9 mouse cellular contexts compared by ENCODE assay signal in the genomic region with DNA sequence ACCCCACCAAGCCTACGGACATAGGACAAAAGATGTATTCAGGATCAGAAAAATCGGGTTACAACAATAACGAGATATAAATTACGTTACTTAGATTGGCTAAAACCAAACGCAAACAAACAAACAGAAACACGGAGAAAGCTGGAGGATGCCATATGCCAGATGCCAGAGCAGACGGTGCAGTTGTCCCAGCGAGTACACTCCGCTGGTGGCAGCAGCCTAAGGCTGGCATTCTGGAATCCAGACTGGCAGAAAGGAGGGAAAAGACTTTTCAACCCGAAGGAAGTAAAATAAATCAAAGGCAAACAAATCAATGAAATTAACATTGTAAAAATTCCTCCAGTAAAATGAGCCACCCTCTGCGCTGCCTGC. TPM values are rescaled to one million over a fixed set of nuclear protein-coding genes. Genes with fewer than 3 reads are reported as not detected.
A peak's percentile ranks its signal among the peaks of the same experiment; 100 is the strongest.
DNase-seq lines count a peak whose midpoint lies in the region; ATAC-seq and TF ChIP-seq lines count a peak whose summit lies in the region.
"Had no signal": no experiment of that assay in that cellular context is flagged by ENCODE, and none has a peak within 500 bp of the region (broad histone marks: within the 10 kb centered on the region; RNA-seq: fewer than 3 reads in every experiment).

No protein-coding gene starts in this region.

- no peak overlapping the region for H3K9ac ChIP-seq in heart, embryonic 15.5 days
- peak overlapping the region; percentile 49 for H3K9ac ChIP-seq in forebrain, postnatal 0 days
- peak overlapping the region; percentile 51; the same call in 1 of the 2 replicates for H3K9ac ChIP-seq in limb, embryonic 14.5 days (ENCODE audit: low read depth, low read length, severe bottlenecking)

- TF ChIP-seq POLR2A in brain, embryonic 14.5 days (IDR thresholded peaks at IDR 0.05; ENCODE audit: borderline replicate concordance, extremely low read depth, insufficient read depth, insufficient read length, poor library complexity, severe bottlenecking) = no peak
- no peak for TF ChIP-seq POLR2A in limb, embryonic 14.5 days (IDR thresholded peaks at IDR 0.05; ENCODE audit: borderline replicate concordance, extremely low read depth, insufficient read depth, insufficient read length)

- ATAC-seq in heart, embryonic 15.5 days (replicated peaks; ENCODE audit: insufficient number of reproducible peaks, insufficient read depth, low FRiP score, low read depth) = no peak
- peak; percentile 78 for ATAC-seq in forebrain, postnatal 0 days
- ATAC-seq in limb, embryonic 14.5 days (ENCODE audit: low FRiP score, low read depth) = no peak

- TF ChIP-seq CTCF in brain, embryonic 14.5 days (IDR thresholded peaks at IDR 0.05; ENCODE audit: borderline replicate concordance, extremely low read depth, insufficient read depth, insufficient read length) = no peak
- TF ChIP-seq CTCF in forebrain, postnatal 0 days (IDR thresholded peaks at IDR 0.05; ENCODE audit: low read depth) = no peak

- H3K27me3 ChIP-seq in heart, embryonic 15.5 days = peaks cover 12% of the 10 kb centered on the region; the same call in 1 of the 2 replicates
- no peaks in the 10 kb centered on the region for H3K27me3 ChIP-seq in forebrain, postnatal 0 days (ENCODE audit: insufficient read depth, low read length)
- H3K27me3 ChIP-seq in limb, embryonic 14.5 days (ENCODE audit: control insufficient read depth, insufficient read depth, low read length) = no peaks in the 10 kb centered on the region

- no peaks in the 10 kb centered on the region for H3K9me3 ChIP-seq in heart, embryonic 15.5 days (replicated peaks)
- H3K9me3 ChIP-seq in forebrain, postnatal 0 days (ENCODE audit: low read length) = no peaks in the 10 kb centered on the region
- no peaks in the 10 kb centered on the region for H3K9me3 ChIP-seq in limb, embryonic 14.5 days (ENCODE audit: control insufficient read depth, low read length)

- DNase-seq in heart, adult 11 months = no peak
- DNase-seq in brain, embryonic 14.5 days (ENCODE audit: low read depth) = peak; percentile 74
- peak; percentile 77 for DNase-seq in forebrain, postnatal 0 days
- no peak for DNase-seq in limb, embryonic 14.5 days (ENCODE audit: low spot score)
- DNase-seq in urinary bladder, postnatal 10 days (ENCODE audit: low spot score) = no peak
- DNase-seq in spleen, postnatal 36 days (ENCODE audit: low spot score in 2 of 2) = no peak
- no peak for DNase-seq in kidney, postnatal 14 days
- DNase-seq: kidney, postnatal 25 days had no signal

- H3K36me3 ChIP-seq in heart, embryonic 15.5 days = no peaks in the 10 kb centered on the region
- H3K36me3 ChIP-seq in forebrain, postnatal 0 days (ENCODE audit: insufficient read depth) = no peaks in the 10 kb centered on the region
- no peaks in the 10 kb centered on the region for H3K36me3 ChIP-seq in limb, embryonic 14.5 days (ENCODE audit: control insufficient read depth, insufficient read depth, low read length)

- WGBS in heart, embryonic 15.5 days = 24% methylated on average over 11 of the region's 11 CpGs
- 7% methylated on average over 11 of the region's 11 CpGs for WGBS in forebrain, postnatal 0 days
- WGBS in limb, embryonic 14.5 days = 10% methylated on average over 11 of the region's 11 CpGs

- peak overlapping the region; percentile 34 for H3K4me3 ChIP-seq in heart, embryonic 15.5 days
- peak overlapping the region; percentile 36 for H3K4me3 ChIP-seq in forebrain, postnatal 0 days (ENCODE audit: low read depth, low read length)
- peak overlapping the region; percentile 24 for H3K4me3 ChIP-seq in limb, embryonic 14.5 days (replicated peaks; ENCODE audit: low read length)

- H3K4me1 ChIP-seq in heart, embryonic 15.5 days (replicated peaks) = peaks cover 12% of the 10 kb centered on the region
- no peaks in the 10 kb centered on the region for H3K4me1 ChIP-seq in forebrain, postnatal 0 days (ENCODE audit: insufficient read depth)
- H3K4me1 ChIP-seq in limb, embryonic 14.5 days (ENCODE audit: control insufficient read depth, insufficient read depth, low read length) = peaks cover 9% of the 10 kb centered on the region

- peak overlapping the region; percentile 63 for H3K4me2 ChIP-seq in heart, embryonic 15.5 days
- H3K4me2 ChIP-seq in forebrain, postnatal 0 days (ENCODE audit: low read depth) = peak overlapping the region; percentile 74
- H3K4me2 ChIP-seq in limb, embryonic 14.5 days (replicated peaks; ENCODE audit: low read depth, low read length, severe bottlenecking) = peak overlapping the region; percentile 51

- H3K27ac ChIP-seq in heart, embryonic 15.5 days = no peak overlapping the region
- peak overlapping the region; percentile 64; the same call in 1 of the 2 replicates for H3K27ac ChIP-seq in forebrain, postnatal 0 days (ENCODE audit: low read depth, low read length)
- H3K27ac ChIP-seq in limb, embryonic 14.5 days (replicated peaks; ENCODE audit: low read depth, low read length) = no peak overlapping the region

RNA-seq across cellular contexts. Expression of a gene that starts 0.5 kb away (rescaled TPM):
- polyA plus RNA-seq in heart, embryonic 15.5 days (2015; fragmentation: Nextera tagmentation; extraction: Ambion mirVana) = not detected in 2 replicates
- polyA plus RNA-seq in brain, embryonic 14.5 days (2012; rRNA removed) = 1.2 and 2.1 TPM in 2 replicates
- total RNA-seq in forebrain, postnatal 0 days (2014; rRNA removed) = 3.3 TPM in 2 replicates
- polyA plus RNA-seq in forebrain, postnatal 0 days (2015; fragmentation: Nextera tagmentation; extraction: Ambion mirVana) = 0.25 and 0.50 TPM in 2 replicates
- 0.08 TPM in 1 of 2 replicates, not detected in the other for polyA plus RNA-seq in limb, embryonic 14.5 days (2012; rRNA removed)
- not detected in 2 replicates for polyA plus RNA-seq in limb, embryonic 14.5 days (2014; fragmentation: Nextera tagmentation; extraction: Ambion mirVana)

RNA-seq across cellular contexts. Expression of a gene that starts 59.3 kb away (rescaled TPM):
- 9.8 and 14.8 TPM in 2 replicates for polyA plus RNA-seq in heart, embryonic 15.5 days (2015; fragmentation: Nextera tagmentation; extraction: Ambion mirVana)
- 5.9 TPM in 2 replicates for polyA plus RNA-seq in brain, embryonic 14.5 days (2012; rRNA removed)
- total RNA-seq in forebrain, postnatal 0 days (2014; rRNA removed) = 5.2 and 5.4 TPM in 2 replicates
- polyA plus RNA-seq in forebrain, postnatal 0 days (2015; fragmentation: Nextera tagmentation; extraction: Ambion mirVana) = 3.1 and 4.0 TPM in 2 replicates
- 14.2 and 17.1 TPM in 2 replicates for polyA plus RNA-seq in limb, embryonic 14.5 days (2012; rRNA removed)
- polyA plus RNA-seq in limb, embryonic 14.5 days (2014; fragmentation: Nextera tagmentation; extraction: Ambion mirVana) = 14.4 and 14.7 TPM in 2 replicates

RNA-seq across cellular contexts. Expression of a gene that starts 59.7 kb away (rescaled TPM):
- 52.9 and 62.7 TPM in 2 replicates for polyA plus RNA-seq in heart, embryonic 15.5 days (2015; fragmentation: Nextera tagmentation; extraction: Ambion mirVana)
- polyA plus RNA-seq in brain, embryonic 14.5 days (2012; rRNA removed) = 58.8 and 62.0 TPM in 2 replicates
- total RNA-seq in forebrain, postnatal 0 days (2014; rRNA removed) = 62.0 and 92.1 TPM in 2 replicates
- polyA plus RNA-seq in forebrain, postnatal 0 days (2015; fragmentation: Nextera tagmentation; extraction: Ambion mirVana) = 121 and 133 TPM in 2 replicates
- 68.0 and 70.3 TPM in 2 replicates for polyA plus RNA-seq in limb, embryonic 14.5 days (2012; rRNA removed)
- 147 and 169 TPM in 2 replicates for polyA plus RNA-seq in limb, embryonic 14.5 days (2014; fragmentation: Nextera tagmentation; extraction: Ambion mirVana)

Comparison
In these comparisons a context has a peak if more than half of its experiments do, and no peak if none do; other contexts are left out.
1. DNase-seq: peak in brain, embryonic 14.5 days (single experiment) and forebrain, postnatal 0 days (single experiment); none in heart, adult 11 months (single experiment), limb, embryonic 14.5 days (single experiment), urinary bladder, postnatal 10 days (single experiment), spleen, postnatal 36 days (0 of 2) and kidney, postnatal 14 days (single experiment).
2. Peak in every context shown above with its lines, with median percentiles within 50 percentile points of each other: H3K4me2 ChIP-seq and H3K4me3 ChIP-seq.